Mouse (Mus musculus): ENCODE data around the gene Cd59b. TPM values are rescaled to one million over a fixed set of nuclear protein-coding genes. Genes with fewer than 3 reads are reported as not detected.
"Not testable (repeated sequence)": the region's sequence is repeated elsewhere in the genome, so short reads cannot be mapped to it uniquely, and the experiment has no call there.

The Cd59b gene
- total RNA-seq, 2 experiments from 2014 or later, result 2.0 TPM; not detected in 1

- not testable (repeated sequence) for DNase-seq
Measured at GRCm38 (mm10) chr2:104065526-104065925, 4.1 kb upstream of the Cd59b start, which contains the start of gene Gm10912. Gm10912 (plus strand) TSS chr2:104065826.

GRCm38 (mm10) chr2:104068450-104068849 lies 1.2 kb upstream of the Cd59b start, which contains the start of gene Gm10799:
Gm10799 (minus strand) TSS chr2:104068550.
- not testable (repeated sequence) for DNase-seq

GRCm38 (mm10) chr2:104078285-104078684 lies 8.6 kb downstream of the Cd59b start:
- not testable (repeated sequence) for DNase-seq

- DNase-seq, result not testable (repeated sequence)
Measured at GRCm38 (mm10) chr2:104081436-104082050, 11.9 kb downstream of the Cd59b start.

GRCm38 (mm10) chr2:104082474-104082873 lies 12.8 kb downstream of the Cd59b start:
- DNase-seq, result no peak

- DNase-seq, result not testable (repeated sequence)
Measured at GRCm38 (mm10) chr2:104084027-104084426, 14.4 kb downstream of the Cd59b start.

GRCm38 (mm10) chr2:104087562-104087961 lies 17.9 kb downstream of the Cd59b start:
- DNase-seq, result not testable (repeated sequence)

- DNase-seq, result no peak
Measured at GRCm38 (mm10) chr2:104093305-104093704, 23.7 kb downstream of the Cd59b start.

- peak; percentile 25 to 31 for DNase-seq
Measured at GRCm38 (mm10) chr2:104095741-104096213, 26.1 kb downstream of the Cd59b start, which contains the start of gene Cd59a. Cd59a (plus strand) TSS chr2:104095801.

- no peak for DNase-seq
Measured at GRCm38 (mm10) chr2:104096256-104096655, 26.6 kb downstream of the Cd59b start.

- not testable (repeated sequence) for DNase-seq
Measured at GRCm38 (mm10) chr2:104096796-104097195, 27.1 kb downstream of the Cd59b start.

GRCm38 (mm10) chr2:104097396-104097795 lies 27.7 kb downstream of the Cd59b start:
- DNase-seq, result not testable (repeated sequence)

GRCm38 (mm10) chr2:104098529-104099230 lies 29.0 kb downstream of the Cd59b start:
- DNase-seq, result no peak

- DNase-seq, result no peak
Measured at GRCm38 (mm10) chr2:104099231-104099585, 29.6 kb downstream of the Cd59b start.

- no peak for DNase-seq
Measured at GRCm38 (mm10) chr2:104099946-104100345, 30.3 kb downstream of the Cd59b start.

- no peak for DNase-seq
Measured at GRCm38 (mm10) chr2:104104800-104105199, 35.2 kb downstream of the Cd59b start.

- not testable (repeated sequence) for DNase-seq
Measured at GRCm38 (mm10) chr2:104109021-104109420, 39.4 kb downstream of the Cd59b start.

- no peak for DNase-seq
Measured at GRCm38 (mm10) chr2:104109528-104109927, 39.9 kb downstream of the Cd59b start.

GRCm38 (mm10) chr2:104110031-104110430 lies 40.4 kb downstream of the Cd59b start:
- DNase-seq, result no peak

GRCm38 (mm10) chr2:104111170-104111797 lies 41.6 kb downstream of the Cd59b start:
- DNase-seq, result not testable (repeated sequence)

GRCm38 (mm10) chr2:104113563-104113962 lies 43.9 kb downstream of the Cd59b start:
- not testable (repeated sequence) for DNase-seq

- no peak for DNase-seq
Measured at GRCm38 (mm10) chr2:104114898-104115297, 45.2 kb downstream of the Cd59b start.

- DNase-seq, result not testable (repeated sequence)
Measured at GRCm38 (mm10) chr2:104117173-104117572, 47.5 kb downstream of the Cd59b start.

Measured in layer of hippocampus, postnatal 36 days (tissue).